Mouse (Mus musculus) forebrain, embryonic 13.5 days (tissue): ENCODE measurements around the gene Stx8. TPM values are rescaled to one million over a fixed set of nuclear protein-coding genes. Genes with fewer than 3 reads are reported as not detected.

Experiments used
- ATAC-seq: fragments of 200-750 bp; cut with Nextera tagmentation; 2 replicates; pipeline ENCODE4 v1.8.0; 2017
- H3K27ac ChIP-seq: fragments of 300-500 bp; sonication (generic); 2 replicates; pipeline ENCODE4 v1.5.1; 2015; ENCODE audit warnings: inconsistent platforms, mild to moderate bottlenecking, moderate library complexity
- H3K27me3 ChIP-seq: fragments of 300-500 bp; sonication (generic); 2 replicates; pipeline ENCODE4 v1.6.1; 2015; ENCODE audit warnings: mild to moderate bottlenecking, inconsistent platforms
- H3K36me3 ChIP-seq: fragments of 300-500 bp; sonication (generic); 2 replicates; pipeline ENCODE4 v1.6.1; 2015; ENCODE audit warnings: mild to moderate bottlenecking, inconsistent platforms; ENCODE audit not compliant: poor library complexity, severe bottlenecking
- H3K4me1 ChIP-seq: fragments of 300-500 bp; sonication (generic); 2 replicates; pipeline ENCODE4 v1.6.1; 2015; ENCODE audit warnings: inconsistent platforms
- H3K4me2 ChIP-seq: fragments of 300-500 bp; sonication (generic); 2 replicates; pipeline ENCODE4 v1.6.1; 2015; ENCODE audit warnings: inconsistent platforms, mild to moderate bottlenecking, moderate library complexity
- H3K4me3 ChIP-seq: fragments of 300-500 bp; sonication (generic); 2 replicates; pipeline ENCODE4 v1.5.1; 2015; ENCODE audit warnings: mild to moderate bottlenecking, inconsistent platforms
- H3K9ac ChIP-seq: fragments of 300-500 bp; sonication (generic); 2 replicates; pipeline ENCODE4 v1.6.1; 2015; ENCODE audit warnings: mild to moderate bottlenecking, inconsistent platforms
- H3K9me3 ChIP-seq: fragments of 300-500 bp; sonication (generic); replicated peaks from 2 replicates; pipeline ENCODE4 v1.6.1; 2016; ENCODE audit warnings: inconsistent platforms
- WGBS: fragments of 180-500 bp; shearing (Covaris S2); methylation state at CpG from one replicate; pipeline ENCODE4 v1.1.7; 2015; 5-methylcytosine and 5-hydroxymethylcytosine counted together
- polyA plus RNA-seq: library from polyadenylated mRNA; unstranded; fragments of >200 nt; fragmentation: Nextera tagmentation; extraction: Ambion mirVana; gene quantifications from 2 replicates; pipeline ENCODE4 v1.2.1, GENCODE M21; 2015

Gene Stx8
- polyA plus RNA-seq, 1 experiment from 2014 or later, result 66.0 TPM

DNA sequence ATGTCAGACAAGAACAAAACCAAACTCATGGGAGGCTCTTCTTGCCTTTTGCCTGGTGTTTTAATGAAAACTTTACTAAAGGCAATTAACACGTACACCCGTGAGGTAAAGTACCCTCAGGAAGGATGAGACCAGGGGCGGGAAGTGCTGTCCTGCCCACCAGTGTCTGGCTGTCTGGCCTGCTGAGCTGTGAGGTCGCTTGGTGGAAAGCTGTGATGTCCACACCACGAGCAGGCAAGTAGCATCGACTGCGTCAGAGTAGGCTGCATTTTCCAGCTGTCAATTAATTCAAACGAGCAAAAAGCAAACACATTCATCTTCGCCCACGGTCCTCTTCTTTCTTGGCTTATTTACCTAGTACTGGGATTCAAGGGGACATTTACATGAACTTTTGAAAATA lies 232.7 kb downstream of the Stx8 start:
- ATAC-seq, result no peak
- 65% methylated on average over 10 of the region's 10 CpGs for WGBS
- Histone ChIP-seq H3K27me3 (no peaks in the 10 kb centered on the region), H3K4me3 (no peak overlapping the region), H3K36me3 (no peaks in the 10 kb centered on the region), H3K4me2 (no peak overlapping the region), H3K9ac (no peak overlapping the region), H3K9me3 (no peaks in the 10 kb centered on the region), H3K4me1 (peaks cover 33% of the 10 kb centered on the region), H3K27ac (no peak overlapping the region)

DNA sequence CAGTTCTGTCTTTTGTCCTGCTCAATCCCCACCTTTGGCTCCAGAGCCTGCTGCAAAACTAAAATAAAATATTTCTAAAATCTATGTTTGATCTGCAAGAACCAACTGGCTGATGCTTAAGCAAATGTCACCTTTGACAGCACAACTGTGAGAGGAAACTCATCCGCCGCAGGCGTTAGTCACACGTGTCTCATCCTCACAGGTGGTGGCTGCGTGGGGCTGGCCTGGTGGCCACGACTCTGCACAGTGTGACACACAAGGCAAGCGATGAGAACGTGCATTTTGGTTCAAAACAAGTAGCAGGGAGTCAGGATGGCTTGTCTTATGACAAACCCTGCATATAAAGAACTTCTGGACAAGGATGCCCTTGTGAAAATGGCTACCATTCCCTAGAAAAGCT lies 233.1 kb downstream of the Stx8 start:
- WGBS, result 77% methylated on average over 8 of the region's 8 CpGs
- Histone ChIP-seq H3K27ac (no peak overlapping the region), H3K4me1 (peaks cover 36% of the 10 kb centered on the region), H3K36me3 (no peaks in the 10 kb centered on the region), H3K9ac (no peak overlapping the region; the same call in 1 of the 2 replicates), H3K4me3 (no peak overlapping the region), H3K27me3 (no peaks in the 10 kb centered on the region), H3K9me3 (no peaks in the 10 kb centered on the region), H3K4me2 (no peak overlapping the region)
- no peak for ATAC-seq

DNA sequence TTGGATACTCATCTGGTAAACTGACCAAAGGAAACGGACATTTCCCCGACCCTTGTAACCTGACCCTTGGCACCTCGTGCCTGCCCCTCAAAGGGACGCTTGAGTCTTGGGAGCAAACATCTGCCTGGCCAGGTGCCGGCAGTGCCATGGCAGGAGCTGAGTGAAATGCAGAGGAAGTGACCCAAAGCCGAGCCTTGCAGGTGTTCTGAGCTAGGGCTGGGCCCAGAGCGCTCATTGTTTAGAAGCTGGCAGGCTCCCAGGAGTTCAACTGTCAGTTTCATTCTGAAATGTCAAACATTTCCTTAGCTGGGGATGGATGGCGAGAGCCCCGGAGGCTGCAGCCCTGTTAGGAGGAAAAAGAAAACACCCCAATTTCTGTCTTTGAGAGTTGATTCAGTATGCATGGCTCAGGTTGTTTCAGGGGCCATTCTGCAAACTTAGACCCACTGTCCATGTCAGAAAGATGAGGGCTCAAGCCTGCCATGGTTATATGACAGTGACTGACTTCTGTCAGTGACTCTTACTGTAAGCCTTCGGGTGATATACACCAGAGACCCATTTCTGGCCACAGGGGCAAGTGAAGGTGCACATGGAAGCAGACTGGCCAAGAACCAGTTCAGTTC lies 233.9 kb downstream of the Stx8 start:
- H3K9ac ChIP-seq, result no peak overlapping the region
- no peaks in the 10 kb centered on the region for H3K36me3 ChIP-seq
- H3K4me2 ChIP-seq, result no peak overlapping the region
- 33% methylated on average over 10 of the region's 10 CpGs for WGBS
- no peaks in the 10 kb centered on the region for H3K9me3 ChIP-seq
- no peak overlapping the region for H3K4me3 ChIP-seq
- peaks cover 33% of the 10 kb centered on the region for H3K4me1 ChIP-seq
- no peaks in the 10 kb centered on the region for H3K27me3 ChIP-seq
- no peak for ATAC-seq
- H3K27ac ChIP-seq, result no peak overlapping the region

DNA sequence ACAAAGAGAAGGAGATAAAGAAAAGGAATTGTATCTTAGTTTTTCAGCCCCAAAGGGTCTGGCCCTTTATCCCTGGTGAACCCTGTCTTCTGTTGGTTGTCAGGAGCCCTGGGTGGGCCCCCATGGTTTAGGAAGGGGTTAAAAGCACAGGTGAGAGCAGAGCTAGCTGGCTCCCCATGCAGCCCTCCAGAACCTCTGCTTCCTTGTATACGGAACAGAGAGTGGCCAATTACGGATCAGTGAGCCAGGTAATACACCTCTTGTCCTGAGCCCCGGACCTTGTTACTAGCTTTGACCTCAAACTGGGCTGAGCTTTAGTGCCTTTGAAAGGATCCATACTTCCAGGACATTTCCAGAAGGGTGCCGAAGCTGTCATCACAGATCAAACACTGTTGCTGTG lies 234.5 kb downstream of the Stx8 start:
- 82% methylated on average over 4 of the region's 4 CpGs for WGBS
- no peak for ATAC-seq
- no peak overlapping the region for H3K4me2 ChIP-seq
- no peaks in the 10 kb centered on the region for H3K27me3 ChIP-seq
- no peaks in the 10 kb centered on the region for H3K9me3 ChIP-seq
- no peak overlapping the region for H3K4me3 ChIP-seq
- no peaks in the 10 kb centered on the region for H3K36me3 ChIP-seq
- no peak overlapping the region for H3K27ac ChIP-seq
- H3K4me1 ChIP-seq, result peaks cover 27% of the 10 kb centered on the region
- H3K9ac ChIP-seq, result no peak overlapping the region

DNA sequence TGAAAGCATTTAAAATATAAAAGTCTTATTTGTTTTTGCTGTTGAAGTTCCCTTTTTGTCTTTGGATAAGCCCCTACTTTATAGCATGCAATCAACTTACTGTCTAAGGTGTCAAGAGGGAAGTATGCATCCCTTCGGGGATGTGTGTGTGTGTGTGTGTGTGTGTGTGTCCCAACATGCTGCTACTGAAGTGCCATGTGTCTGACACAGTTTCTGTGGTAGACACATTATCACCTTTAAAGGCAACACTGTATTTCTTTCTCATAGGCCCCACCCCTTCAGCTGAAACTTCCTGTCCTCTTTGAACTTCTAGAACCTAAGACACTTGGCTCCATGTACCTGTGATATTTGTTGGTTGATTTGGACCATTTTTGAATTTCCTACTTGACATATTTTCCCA lies 235.1 kb downstream of the Stx8 start:
- 72% methylated on average over 1 of the region's 1 CpGs for WGBS
- H3K4me2 ChIP-seq, result no peak overlapping the region
- no peak overlapping the region for H3K27ac ChIP-seq
- no peaks in the 10 kb centered on the region for H3K36me3 ChIP-seq
- ATAC-seq, result no peak
- no peak overlapping the region for H3K9ac ChIP-seq
- H3K9me3 ChIP-seq, result no peaks in the 10 kb centered on the region
- no peak overlapping the region for H3K4me3 ChIP-seq
- peaks cover 22% of the 10 kb centered on the region for H3K4me1 ChIP-seq
- H3K27me3 ChIP-seq, result no peaks in the 10 kb centered on the region

DNA sequence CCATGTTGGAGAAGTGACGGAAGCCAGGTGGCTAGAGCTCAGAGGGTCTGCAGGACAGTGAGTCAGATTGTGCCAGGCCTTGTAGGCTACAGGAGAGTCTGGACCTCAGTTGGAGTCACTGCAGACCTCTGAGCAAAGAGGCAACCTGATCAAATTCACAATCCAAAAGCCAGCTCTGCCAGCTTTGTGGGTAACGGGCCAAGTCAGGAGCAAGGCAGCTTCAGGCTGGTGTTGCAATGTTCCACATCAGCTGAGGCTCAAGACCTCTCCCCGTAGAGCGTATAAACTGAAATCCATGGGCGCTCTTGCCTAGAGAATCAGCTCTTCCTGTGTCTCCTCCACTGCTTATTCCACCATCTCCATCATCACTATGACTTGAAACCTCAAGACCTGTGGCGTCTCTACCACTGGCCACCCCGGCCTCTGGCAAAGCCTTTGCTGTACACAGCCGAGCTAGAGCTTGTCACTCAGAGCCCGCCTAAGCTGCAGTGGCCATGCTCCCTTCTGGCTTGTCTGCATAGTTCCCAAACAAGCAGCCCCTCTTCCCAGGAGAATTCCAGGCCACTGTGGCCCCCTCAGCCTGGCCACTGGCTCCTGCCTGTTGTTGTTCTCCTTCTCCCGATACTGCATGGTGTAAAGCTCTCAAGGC lies 235.9 kb downstream of the Stx8 start:
- H3K36me3 ChIP-seq, result no peaks in the 10 kb centered on the region

DNA sequence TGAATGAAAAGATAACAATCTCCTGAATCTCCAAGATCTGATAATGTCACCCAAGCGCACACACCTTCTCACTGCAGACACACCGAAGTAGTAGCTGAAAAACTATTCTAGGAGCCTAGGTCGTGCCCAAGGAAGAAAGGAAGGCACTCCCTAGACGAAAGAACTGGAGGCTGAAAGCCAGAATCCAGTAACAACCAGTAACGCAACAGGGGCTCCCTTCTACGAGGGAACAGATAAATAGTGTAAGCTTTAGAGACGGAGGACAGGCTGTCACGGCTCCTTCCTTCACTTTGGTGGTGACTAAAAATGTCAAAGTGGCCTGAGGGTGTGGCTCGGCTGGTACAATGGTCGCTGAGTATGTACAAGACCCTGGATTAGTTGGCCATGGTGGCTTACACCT lies 236.6 kb downstream of the Stx8 start:
- H3K27ac ChIP-seq, result no peak overlapping the region
- peaks cover 22% of the 10 kb centered on the region for H3K4me1 ChIP-seq
- WGBS, result 49% methylated on average over 10 of the region's 10 CpGs
- no peaks in the 10 kb centered on the region for H3K9me3 ChIP-seq
- ATAC-seq, result no peak
- no peak overlapping the region for H3K4me2 ChIP-seq
- H3K36me3 ChIP-seq, result no peaks in the 10 kb centered on the region
- no peaks in the 10 kb centered on the region for H3K27me3 ChIP-seq
- no peak overlapping the region for H3K4me3 ChIP-seq
- H3K9ac ChIP-seq, result no peak overlapping the region

More for the DNA sequence above, 235.9 kb downstream of the Stx8 start:
- H3K4me2 ChIP-seq, result no peak overlapping the region
- no peak overlapping the region for H3K27ac ChIP-seq
- 82% methylated on average over 10 of the region's 10 CpGs for WGBS
- H3K27me3 ChIP-seq, result no peaks in the 10 kb centered on the region
- H3K4me3 ChIP-seq, result no peak overlapping the region
- ATAC-seq, result no peak
- H3K9ac ChIP-seq, result no peak overlapping the region
- H3K9me3 ChIP-seq, result no peaks in the 10 kb centered on the region
- H3K4me1 ChIP-seq, result peaks cover 22% of the 10 kb centered on the region

DNA sequence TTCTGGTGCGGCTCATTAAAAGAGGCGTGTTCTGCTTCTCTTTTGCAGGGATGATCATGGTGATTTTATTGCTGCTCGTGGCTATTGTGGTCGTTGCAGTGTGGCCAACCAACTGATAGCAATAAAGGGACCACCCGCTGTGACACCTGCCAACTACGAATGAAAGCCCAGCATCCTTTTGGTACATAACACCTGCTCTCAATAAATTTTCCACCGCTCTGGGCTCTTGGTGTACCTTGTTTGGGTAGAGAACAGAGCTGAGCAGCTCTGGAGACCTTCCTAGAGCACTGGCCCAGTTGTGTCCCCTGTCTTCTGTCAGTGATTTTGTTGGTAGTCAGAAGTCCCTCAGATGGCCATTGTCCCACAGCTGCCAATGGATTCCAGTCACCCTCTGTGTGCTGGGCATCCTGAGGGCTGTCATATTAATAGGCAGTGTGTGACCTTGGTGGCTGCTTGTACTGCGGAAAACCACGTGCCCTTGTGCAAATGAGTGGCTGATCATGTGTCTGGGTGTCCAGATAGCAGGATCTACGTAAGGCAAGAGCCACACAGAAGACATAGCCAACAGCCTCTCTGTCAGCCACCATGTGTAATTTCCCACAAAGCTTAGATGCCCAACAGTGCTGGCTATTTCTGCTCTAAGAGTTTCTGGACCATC lies 237.8 kb downstream of the Stx8 start:
- ATAC-seq, result no peak
- H3K9me3 ChIP-seq, result no peaks in the 10 kb centered on the region
- peaks cover 27% of the 10 kb centered on the region for H3K4me1 ChIP-seq
- H3K27ac ChIP-seq, result no peak overlapping the region
- H3K36me3 ChIP-seq, result no peaks in the 10 kb centered on the region
- 75% methylated on average over 10 of the region's 10 CpGs for WGBS
- no peak overlapping the region for H3K4me2 ChIP-seq
- H3K27me3 ChIP-seq, result no peaks in the 10 kb centered on the region
- no peak overlapping the region for H3K4me3 ChIP-seq
- no peak overlapping the region for H3K9ac ChIP-seq

DNA sequence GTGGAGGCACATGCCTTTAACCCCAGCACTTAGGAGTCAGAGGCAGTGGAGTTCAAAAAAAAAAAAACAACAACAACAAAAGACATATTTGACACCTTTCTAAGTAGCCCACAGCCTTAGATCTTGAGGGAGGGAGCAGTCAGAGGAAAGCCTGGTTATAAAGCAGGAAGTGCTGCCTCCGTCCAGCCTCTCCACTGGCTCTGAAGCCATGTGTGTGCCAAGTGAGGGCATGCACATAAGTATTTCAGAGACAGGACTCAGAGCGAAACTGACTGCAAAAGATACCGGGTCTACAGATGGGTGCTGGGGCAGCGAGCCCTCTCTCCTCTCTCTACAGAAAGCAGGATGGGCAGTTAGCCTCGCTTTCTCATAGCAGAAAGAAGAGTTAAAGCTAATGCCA lies 238.4 kb downstream of the Stx8 start:
- H3K4me2 ChIP-seq, result no peak overlapping the region
- no peak for ATAC-seq
- 89% methylated on average over 5 of the region's 5 CpGs for WGBS

DNA sequence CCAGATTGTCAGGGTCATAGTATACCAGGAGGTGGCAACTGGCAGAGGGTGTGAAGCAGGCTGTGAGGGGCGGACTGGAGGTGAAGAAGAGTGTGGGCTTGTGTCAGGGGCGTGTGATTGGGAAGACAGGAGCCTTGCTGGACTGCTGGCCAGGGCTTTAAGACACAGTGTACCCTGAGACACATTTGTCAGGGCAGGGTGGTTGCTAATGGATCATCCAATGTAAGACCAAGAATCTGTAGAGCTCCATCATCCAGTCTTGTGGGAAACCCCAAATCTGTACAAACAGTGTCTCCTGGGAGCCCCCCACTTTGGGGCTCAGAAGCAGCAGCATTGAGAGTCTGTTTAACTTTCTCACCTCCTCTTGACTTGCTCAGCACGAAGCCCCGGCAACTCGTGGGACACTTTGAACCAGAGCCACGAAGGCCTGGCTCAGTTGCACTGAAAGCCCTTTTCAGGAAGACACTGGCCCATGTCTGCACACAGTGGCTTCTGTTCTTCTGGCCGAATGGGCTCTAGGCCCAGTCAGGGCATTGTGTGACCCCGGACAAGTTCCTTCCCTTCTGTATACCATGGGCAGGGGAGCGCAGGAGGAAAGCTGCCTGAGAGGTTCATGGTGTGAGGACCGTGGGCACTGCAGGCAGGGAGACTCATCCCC lies 239.7 kb downstream of the Stx8 start:
- ATAC-seq, result no peak
- H3K9me3 ChIP-seq, result no peaks in the 10 kb centered on the region
- peaks cover 17% of the 10 kb centered on the region for H3K4me1 ChIP-seq
- no peaks in the 10 kb centered on the region; the same call in 1 of the 2 replicates for H3K36me3 ChIP-seq
- H3K27me3 ChIP-seq, result no peaks in the 10 kb centered on the region
- H3K27ac ChIP-seq, result no peak overlapping the region
- no peak overlapping the region for H3K4me3 ChIP-seq
- H3K4me2 ChIP-seq, result no peak overlapping the region
- WGBS, result 87% methylated on average over 10 of the region's 10 CpGs
- H3K9ac ChIP-seq, result no peak overlapping the region

More for the DNA sequence above, 238.4 kb downstream of the Stx8 start:
- Histone ChIP-seq H3K9me3 (no peaks in the 10 kb centered on the region), H3K27ac (no peak overlapping the region), H3K4me3 (no peak overlapping the region), H3K9ac (no peak overlapping the region), H3K36me3 (no peaks in the 10 kb centered on the region), H3K27me3 (no peaks in the 10 kb centered on the region), H3K4me1 (peaks cover 26% of the 10 kb centered on the region)

DNA sequence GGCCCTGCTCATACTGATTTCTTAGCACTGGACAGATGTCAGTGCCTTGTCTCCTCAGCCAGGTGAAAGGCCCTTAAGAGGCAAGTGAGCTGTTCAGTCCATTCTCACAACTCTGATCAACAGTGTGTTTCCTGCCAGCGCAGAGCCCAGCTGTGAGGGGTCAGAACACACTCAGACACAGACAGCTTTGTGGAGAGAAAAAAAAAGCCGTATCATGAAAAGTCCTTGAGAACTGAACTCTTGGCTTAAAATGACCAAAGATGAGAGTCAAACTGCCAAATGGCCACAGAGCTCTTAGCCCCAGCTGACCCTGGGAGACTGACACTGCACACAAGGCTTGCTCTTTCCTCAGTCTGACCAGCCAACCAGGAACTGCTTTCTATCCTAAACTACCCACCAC lies 242.0 kb downstream of the Stx8 start:
- H3K9ac ChIP-seq, result no peak overlapping the region
- peaks cover 3% of the 10 kb centered on the region; the same call in 1 of the 2 replicates for H3K36me3 ChIP-seq
- H3K9me3 ChIP-seq, result no peaks in the 10 kb centered on the region
- H3K4me3 ChIP-seq, result no peak overlapping the region
- WGBS, result 90% methylated on average over 2 of the region's 2 CpGs
- ATAC-seq, result no peak
- peaks cover 14% of the 10 kb centered on the region for H3K4me1 ChIP-seq
- H3K27ac ChIP-seq, result no peak overlapping the region
- no peak overlapping the region for H3K4me2 ChIP-seq
- no peaks in the 10 kb centered on the region for H3K27me3 ChIP-seq

DNA sequence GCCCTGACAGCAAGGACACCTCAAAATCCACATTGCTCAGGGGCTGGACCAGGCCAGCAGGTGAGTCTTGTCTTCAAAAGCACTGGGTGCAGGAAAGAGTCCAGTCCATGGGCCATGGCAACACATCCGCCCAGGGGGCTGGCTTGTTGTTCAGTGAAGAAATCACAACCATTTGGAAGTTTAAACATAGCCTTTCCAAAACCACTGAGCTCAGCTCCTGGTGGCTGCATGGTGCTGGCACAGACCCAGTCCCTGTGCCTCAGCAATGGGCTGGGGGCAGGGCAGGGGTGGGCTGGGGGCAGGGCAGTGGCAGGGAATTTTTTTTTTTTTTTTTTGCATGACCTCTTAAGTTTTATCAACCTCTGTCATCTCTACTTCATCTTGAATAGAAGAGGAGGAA lies 242.6 kb downstream of the Stx8 start:
- no peak overlapping the region for H3K4me3 ChIP-seq
- ATAC-seq, result no peak
- H3K9me3 ChIP-seq, result no peaks in the 10 kb centered on the region
- peaks cover 11% of the 10 kb centered on the region for H3K4me1 ChIP-seq
- H3K27me3 ChIP-seq, result no peaks in the 10 kb centered on the region
- WGBS, result 100% methylated on average over 1 of the region's 1 CpGs
- H3K4me2 ChIP-seq, result no peak overlapping the region
- no peak overlapping the region for H3K9ac ChIP-seq
- H3K27ac ChIP-seq, result no peak overlapping the region
- H3K36me3 ChIP-seq, result peaks cover 5% of the 10 kb centered on the region; the same call in 1 of the 2 replicates
